Mouse (Mus musculus): ENCODE results near the gene Cxcr4.

GRCm38 (mm10) chr1:128594353-128595104, 2.4 kb upstream of the Cxcr4 start:
- TF ChIP-seq POLR2A (IDR thresholded peaks at IDR 0.05; ENCODE audit: control insufficient read depth in 1 of 2, insufficient read depth in 1 of 2, low read depth in 1 of 2, low read length in 2 of 2, poor library complexity in 1 of 2): no peak
- TF ChIP-seq MAX (IDR thresholded peaks at IDR 0.05; ENCODE audit: low read length): no peak
- TF ChIP-seq GATA1 (IDR thresholded peaks at IDR 0.05; ENCODE audit: low read depth, low read length): no peak
- no peak for TF ChIP-seq CTCF (IDR thresholded peaks at IDR 0.05 in 2 of 3, conservative IDR thresholded peaks at IDR 0.05 in 1 of 3; ENCODE audit: control insufficient read depth in 1 of 3, insufficient read depth in 1 of 3, low read depth in 2 of 3, low read length in 3 of 3, poor library complexity in 1 of 3, severe bottlenecking in 1 of 3)
- TF ChIP-seq TCF12 (IDR thresholded peaks at IDR 0.05; ENCODE audit: low read depth, low read length): no peak
- TF ChIP-seq CHD1 (IDR thresholded peaks at IDR 0.05; ENCODE audit: low read depth, low read length): no peak
- no peak for TF ChIP-seq CHD2 (IDR thresholded peaks at IDR 0.05; ENCODE audit: low read length)

All from MEL (cell line).